Mouse (Mus musculus) spleen, postnatal 14 days (tissue): ENCODE data around the gene Vps26a.
"Not testable (repeated sequence)": the region's sequence is repeated elsewhere in the genome, so short reads cannot be mapped to it uniquely, and the experiment has no call there.

ENCODE experiments used
- DNase-seq, 2 experiments: peaks; one replicate each; pipeline ENCODE4 v3.0.0; 2021 to 2022; ENCODE audit warnings: low spot score in 2 of 2

The Vps26a gene

DNA sequence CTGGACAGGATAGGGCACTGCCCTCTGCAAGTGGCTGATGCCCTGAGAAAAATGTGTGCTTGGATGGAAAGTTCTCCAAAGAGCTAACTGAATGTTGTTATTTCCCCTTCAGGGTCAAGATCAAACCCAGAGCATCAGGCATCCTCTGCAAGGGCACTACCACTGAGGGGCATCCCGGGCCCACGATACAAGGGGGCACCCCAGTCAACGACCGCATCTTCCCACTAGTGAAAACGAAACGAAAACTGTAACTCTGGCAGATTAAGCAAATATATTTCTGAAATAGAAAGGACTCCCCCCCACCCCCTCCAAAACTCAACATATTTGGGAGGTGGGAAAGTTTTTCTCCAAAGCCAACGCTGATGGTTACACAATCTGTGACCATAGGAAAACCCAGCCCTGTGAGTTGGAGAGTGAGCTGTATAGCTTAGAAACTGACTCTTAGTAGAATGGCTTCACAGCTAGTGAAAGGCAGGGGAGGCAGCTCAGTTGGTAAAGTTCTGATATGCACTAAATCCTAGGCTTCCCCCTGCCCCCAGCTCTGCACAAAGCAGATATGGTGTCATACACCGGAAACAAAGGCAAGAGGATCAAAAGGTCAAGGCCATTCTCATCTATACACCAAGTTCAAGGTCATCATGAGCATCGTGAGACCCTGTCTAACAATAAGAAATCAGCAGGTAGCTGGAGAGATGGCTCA lies 14.5 kb upstream of the Vps26a start:
- DNase-seq = no peak

DNA sequence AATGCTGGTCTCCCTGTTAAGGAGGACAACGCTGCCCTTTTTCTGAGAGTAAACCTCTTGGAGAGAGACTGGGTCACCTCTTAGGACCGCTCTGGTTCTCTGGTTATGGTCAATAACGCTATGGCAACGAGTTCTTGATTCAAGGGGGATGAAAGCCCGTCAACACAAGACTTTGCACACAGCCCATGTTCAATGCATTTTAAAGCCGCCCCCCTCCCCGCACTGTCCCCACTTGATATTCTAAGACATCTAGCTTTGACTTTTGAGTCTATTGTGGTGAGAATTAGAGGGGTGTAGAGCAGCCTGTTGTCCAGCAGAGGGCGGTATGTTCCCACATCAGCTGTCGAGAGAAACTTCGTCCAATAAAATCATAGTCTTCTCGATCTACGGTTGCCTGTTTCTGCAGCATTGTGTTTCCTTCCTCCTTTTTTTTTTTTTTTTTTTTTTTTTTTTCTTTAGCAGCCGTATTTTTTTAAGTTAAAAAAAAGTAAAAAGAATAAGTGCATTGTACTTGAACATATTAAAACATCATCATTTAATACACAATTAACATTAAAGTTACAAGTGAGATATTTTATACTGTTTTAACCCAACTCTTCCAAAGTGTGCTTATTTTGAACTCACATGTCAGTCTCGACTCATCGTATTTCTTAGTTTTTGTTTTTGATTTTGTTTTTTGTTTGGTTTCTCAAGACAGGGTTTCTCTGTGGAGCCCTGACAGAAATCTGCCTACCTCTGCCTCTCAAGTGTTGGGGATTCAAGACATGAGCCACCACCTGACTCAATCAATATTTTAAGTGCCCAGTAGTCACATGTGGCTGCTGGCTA lies 13.7 kb upstream of the Vps26a start:
- DNase-seq = peak; percentile 27 to 62

DNA sequence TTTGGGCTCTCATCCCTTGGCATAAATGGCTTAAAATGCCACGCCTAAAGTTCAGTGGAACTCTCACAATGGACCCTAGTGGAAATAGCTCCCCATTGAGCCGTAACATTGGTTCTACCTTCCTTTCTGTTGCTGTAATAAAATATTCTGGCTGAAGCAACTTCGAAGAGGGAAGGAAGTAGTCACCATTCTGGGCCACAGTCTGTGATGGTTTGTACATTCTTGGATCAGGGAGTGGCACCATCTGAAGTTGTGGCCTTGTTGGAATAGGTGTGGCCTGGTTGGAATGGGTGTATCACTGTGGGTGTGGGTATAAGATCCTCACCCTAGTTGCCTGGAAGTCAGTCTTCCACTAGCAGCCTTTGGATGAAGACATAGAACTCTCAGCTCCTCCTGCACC lies 5.1 kb upstream of the Vps26a start:
- not testable (repeated sequence) for DNase-seq

DNA sequence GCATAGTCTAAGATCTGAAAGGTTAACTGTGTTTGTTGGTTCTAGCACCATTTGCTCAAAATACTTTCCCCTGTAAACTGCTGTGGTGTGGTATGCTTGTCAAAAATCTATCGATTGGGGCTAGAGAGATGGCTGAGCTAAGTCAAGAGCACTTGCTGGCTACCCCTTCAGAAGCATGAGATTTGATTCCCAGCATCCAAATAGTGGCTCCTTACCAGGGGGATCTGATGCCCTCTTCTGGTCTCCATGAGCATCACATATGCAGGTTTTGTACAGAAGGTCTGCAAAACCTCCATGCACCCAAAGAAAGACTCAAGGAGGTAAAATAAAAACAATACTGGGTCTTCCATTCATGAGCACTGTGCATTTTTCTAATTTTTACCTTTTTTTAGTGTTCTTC lies 1.7 kb upstream of the Vps26a start:
- no peak for DNase-seq

DNA sequence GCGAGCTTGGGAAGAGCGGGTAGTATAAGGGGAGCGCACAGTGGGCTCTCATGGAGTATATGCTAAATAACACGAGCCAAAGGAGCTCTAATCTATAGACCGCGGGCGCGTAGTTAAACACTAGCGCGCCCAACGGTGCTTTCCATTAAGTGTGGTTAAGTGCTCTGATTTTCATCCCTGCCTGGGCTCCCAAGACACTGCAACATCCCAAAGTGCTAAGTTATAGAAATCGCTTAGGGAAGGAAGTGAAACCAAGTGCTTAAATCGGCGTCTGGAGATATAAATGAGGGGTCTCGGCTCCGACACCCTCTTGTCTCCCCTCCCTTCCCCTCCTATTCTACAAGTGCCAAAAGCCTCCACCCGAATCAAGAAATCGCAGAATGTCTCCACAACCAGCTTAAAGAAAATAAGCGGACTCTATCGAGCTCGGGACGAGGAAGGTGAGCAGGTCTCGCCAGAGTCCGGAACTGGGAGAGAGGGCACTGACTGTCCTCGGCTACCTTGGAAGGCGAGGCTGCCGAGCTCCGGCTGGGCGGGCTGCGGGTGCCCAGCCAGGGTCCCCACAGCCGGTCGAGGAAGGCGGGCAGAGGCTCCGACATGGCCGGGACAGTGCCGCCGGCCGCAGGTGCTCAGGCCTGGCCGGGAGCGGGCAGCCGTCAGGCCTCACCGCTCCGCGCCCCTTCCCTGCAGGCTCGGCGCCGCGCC lies 575 bp downstream of the Vps26a start:
- DNase-seq = no peak

DNA sequence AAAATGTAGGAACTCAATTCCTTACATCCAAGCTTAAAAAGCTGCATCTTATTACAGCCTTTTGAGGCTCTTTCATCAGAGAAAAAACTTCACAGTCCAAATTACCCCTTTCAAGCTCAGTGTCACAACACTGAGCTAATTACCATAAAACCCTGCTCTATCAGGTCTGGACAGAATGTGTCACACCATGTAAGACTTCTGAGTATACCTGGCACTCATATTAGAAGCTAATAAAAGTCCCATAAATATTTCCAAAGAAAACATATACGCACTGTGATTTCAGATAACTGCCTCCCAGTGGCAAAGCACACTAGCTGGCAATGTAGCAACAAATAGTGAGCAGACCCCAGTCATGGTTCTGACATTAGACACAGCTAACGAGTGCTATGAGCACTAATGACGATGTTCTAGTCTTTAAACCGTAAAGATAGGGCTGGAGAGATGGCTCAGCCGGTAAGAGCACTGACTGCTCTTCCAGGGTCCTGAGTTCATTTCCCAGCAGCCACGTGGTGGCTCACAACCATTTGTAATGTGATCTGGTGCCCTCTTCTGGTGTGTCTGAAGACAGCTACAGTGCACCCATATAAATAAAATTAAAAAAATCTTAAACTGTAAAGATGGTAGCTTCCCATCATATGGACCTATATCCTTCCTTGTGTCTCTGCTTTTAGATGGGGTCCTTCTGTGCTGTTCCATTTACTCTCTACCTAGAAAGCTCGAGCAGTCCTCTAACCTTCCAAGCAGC lies 5.3 kb downstream of the Vps26a start:
- no peak for DNase-seq

DNA sequence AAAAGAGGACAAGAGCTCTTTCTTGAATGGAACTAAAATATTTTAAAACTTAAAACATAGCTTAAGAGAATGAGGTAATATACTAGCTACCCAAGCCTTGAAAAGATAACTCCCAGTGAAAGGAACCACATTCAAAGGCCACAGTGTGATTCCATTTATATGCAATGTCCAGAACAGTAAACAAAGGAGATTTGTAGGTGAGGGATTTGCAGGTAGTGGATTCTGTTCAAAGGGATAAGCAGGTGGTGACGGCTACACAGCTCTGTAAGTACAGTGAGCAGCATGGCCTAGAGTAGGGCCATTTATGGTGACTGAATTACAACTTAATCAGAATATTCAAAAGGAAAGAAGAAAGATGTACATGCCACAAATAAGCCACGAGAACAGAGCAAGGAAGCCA lies 9.6 kb downstream of the Vps26a start:
- DNase-seq = no peak

DNA sequence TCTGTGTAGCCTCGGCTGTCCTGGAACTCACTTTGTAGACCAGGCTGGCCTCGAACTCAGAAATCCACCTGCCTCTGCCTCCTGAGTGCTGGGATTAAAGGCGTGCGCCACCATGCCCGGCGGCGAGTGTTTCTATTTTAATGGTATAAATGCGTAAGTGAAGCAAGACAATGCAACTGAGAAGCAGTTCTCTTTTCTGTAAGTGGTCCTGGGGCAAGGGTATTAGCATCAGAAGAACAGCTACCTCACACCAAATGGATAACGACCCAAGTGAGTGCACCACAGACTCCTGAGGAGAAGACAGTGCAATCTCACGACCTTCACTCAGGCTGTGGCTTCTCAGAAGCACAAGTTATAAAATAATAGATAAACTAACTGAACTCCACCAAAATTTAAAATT lies 11.7 kb downstream of the Vps26a start:
- no peak for DNase-seq

DNA sequence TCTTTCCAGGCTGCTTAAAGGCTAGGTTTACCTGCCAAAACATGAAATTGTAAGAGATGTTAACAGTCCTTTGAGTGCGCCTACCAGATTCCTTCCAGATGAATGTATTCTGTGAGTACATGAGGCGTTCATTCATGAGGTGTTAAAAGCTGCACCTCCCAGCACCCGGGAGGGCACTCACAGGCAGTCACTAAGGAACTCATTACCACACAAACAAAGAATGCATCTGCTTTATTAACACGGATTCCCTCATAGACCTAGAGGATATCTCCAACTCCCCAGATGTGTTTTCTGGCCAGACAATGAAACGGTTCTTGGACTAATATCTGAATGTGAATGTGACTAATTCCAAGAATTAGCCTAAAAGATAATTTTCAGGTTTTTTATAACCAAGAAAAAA lies 15.5 kb downstream of the Vps26a start:
- DNase-seq = no peak

DNA sequence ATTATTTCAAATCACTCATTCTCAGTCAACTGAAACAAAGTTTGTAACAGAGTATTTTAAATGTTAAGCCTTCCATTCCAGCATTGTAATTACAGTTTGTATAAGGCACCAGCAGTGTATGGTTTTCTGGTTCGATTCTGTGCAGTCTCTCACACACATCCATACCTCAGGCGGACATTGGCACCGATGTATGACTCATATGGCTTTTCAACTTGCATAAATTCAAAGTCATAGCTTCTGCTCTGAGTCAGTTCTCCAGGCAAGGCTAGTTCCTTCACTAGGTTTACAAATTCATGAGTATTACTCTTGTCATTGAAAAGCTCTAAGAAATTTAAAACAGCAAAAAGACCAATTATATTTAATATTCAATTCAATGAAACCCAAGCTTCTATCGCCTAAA lies 16.9 kb downstream of the Vps26a start:
- DNase-seq = no peak

DNA sequence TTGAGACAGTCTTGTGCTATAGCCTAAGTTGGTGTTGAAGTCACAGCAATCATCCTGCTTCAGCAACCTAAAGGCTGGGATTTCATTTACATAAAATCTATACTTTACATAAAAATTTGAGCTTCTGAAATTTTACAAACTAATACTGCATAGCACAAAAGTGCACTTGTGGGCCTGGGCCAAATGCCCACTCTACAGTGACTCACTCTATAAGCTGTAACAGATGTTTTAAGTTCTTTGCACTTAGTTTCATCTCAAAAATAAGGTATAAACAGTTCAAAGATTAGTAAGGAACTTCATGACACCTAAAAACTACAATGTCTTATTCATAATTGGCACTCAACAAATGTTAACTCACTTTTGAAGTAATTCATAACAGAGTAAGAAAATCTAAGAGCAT lies 25.3 kb downstream of the Vps26a start:
- no peak for DNase-seq

DNA sequence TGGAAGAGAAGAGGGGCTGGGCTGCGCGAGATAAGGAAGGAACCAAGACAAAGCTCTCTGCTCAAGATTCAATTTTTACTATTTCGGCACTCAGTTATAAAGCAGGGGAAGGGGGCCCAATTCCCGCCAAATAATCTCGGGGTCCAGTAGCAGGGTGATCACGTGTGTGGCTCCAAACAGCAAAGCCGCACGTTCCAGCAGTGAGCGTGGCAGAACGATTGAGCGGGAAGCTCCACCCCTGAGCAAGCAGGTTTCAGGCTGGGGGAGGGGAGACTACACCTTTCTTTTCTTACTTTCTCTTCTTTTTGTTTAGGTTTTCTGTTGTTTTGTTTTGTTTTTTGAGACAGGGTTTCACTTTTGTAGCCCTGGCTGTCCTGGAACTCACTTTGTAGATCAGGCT lies 34.6 kb downstream of the Vps26a start:
- DNase-seq = not testable (repeated sequence)

DNA sequence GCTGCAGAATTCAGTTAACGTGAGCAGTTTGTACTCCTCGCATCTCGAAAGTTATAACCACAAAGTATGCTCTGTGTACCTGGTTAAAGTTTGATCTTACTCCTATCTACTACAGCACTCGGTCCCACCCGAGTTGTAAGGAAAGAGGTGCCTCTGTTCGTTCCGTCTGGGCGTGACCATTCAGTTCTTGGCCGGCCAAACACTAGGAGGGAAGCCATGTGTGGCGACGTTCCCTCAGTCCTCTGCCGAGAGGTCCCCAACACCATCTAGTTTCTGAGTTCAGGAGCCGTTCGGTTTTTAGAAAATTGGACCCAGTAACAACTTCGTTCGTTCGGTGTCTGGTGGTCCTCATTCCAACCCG lies 36.3 kb downstream of the Vps26a start:
- no peak for DNase-seq

DNA sequence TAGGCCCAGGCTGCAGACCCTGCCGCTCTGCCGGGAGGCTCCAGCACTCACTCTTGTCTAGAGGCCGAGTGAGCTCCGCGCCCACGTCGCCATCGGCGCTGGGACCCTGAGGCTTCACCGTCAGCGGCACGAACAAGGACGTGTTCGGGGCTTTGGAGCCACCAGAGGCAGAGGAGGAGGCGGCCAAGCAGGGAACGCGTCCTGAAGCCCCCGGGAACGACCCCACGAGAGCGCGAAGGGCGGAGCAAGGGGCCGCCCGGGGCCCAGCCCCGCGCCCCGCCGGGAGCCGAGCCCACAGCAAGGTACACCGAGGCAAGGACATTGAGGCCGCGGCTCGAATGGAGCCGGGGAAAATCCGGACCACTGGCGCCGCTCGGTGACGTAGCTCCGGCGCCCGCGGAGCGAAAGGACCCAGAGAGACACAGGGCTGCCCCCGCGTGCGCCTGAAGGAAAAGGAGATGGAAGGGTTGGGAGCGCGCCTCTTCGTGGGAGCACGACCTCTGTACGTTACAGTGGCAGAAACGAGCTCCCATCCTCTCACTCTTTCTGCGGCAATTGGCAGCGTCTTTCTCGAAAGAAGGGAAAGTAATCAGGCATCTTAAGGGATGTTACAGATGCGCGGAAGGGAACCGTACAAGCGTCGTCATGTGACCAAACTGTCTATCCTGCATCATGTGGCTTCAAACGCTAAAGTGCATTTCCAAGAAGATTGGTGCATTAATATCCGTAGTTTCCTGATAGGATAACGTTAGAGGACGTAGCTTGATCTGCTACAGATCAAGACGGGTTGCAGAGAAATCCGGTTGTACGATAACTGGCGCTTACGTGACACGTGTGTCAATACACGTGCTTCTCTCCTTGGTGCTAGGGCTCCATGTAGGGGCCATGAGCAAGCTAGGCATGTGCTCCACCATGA lies 37.0 kb downstream of the Vps26a start, which contains the start of the genes 4930507D05Rik and Supv3l1:
4930507D05Rik (plus strand) TSS at position 126 of the 916 bp plus-strand sequence.
Supv3l1 (minus strand) TSS at position 375 of the 916 bp plus-strand sequence.
- peak; percentile 82 to 90 for DNase-seq

DNA sequence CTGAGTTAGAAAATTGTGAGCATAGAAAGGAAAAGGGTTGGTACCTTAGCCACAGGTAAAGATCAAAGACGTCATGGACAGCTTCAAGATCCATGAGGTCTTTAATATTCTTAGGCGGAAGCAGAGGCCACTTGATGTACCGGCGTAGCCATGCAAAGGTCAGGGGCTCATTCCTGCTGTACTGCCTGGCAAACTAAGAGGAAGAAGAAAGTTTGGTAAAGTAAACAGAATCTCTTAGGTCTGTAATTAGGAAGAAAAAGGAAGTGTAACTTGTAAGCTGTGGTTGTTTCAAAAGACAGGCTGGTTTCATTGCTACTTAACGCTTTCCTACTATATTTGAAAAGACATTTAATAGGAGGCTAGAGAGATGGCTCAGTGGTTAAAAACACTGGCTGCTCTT lies 56.2 kb downstream of the Vps26a start:
- DNase-seq = no peak

DNA sequence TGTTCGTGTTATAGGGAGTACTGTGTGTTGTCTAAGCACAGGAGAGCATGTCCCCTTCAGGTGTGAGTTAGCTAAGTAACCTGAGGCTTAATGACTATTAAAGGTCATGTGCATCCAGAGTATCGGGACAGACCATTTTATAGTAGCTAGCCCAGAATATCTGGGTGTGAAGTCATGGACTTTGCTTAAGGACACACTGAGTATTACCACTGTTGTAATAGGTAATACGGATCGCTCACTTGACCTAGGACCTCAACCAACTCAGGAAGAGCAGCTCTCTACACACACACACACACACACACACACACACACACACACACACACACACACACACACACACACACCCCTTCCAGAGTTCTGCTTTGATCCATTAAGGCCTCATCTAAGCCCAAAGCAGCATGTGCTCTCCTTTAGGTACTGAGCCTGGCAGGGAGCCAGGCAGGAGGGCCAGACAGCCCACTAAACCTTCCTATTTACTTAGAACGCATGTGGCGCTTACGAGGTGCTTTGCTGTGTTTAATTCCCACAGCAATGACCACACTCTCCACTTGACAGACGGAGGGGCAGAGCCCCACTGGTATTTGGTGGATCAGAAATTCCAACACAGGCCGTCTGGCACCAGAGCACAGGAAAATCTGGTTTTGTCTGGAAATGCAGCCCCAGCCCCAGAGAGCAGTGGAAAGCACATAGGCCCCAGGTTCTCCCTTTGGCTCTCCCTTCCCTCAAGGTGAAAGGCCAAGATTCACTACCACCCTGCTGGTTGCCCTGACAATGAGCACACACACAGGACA lies 61.3 kb downstream of the Vps26a start:
- no peak for DNase-seq

DNA sequence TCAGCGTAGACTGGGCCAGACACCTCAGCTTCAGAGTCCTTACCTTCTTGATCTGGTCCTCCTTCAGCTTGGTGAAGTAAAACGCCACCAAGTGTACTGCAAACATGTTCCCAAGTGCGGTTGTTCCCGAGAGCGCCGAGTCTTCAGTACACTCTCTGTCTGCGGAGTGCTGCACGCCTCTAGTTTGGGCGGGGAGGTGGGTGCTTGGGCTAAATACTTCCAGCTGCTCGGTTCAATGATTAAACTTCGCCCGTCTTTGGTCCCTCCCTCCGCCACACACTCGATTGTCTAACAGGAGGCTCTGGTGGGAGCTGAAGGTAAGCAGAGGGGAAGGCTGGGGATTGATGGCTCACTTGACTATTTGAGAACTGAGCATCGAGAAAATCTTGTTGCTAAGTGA lies 64.3 kb downstream of the Vps26a start, which contains the start of gene Hkdc1:
Hkdc1 (minus strand) TSS at position 237 of the 400 bp plus-strand sequence.
- DNase-seq = no peak

DNA sequence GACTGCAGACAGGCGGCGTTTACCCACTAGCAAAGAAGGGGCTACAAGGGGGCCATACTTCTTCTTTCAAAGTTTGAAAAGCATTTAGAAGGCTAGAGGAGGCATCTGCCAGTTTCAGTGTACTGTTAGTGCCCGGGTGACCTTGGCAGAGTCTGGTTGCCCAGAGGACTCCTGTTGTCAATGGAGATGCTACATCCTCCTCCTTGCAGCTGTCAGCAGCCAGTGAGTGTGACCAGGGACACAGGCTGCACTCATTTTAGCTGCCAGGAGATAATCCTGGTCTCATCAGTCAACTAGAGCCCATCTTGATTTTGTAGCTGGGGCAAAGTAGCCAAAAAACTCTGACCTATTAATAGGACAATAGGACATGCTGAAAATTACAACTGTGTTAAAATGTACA lies 65.5 kb downstream of the Vps26a start:
- no peak for DNase-seq

DNA sequence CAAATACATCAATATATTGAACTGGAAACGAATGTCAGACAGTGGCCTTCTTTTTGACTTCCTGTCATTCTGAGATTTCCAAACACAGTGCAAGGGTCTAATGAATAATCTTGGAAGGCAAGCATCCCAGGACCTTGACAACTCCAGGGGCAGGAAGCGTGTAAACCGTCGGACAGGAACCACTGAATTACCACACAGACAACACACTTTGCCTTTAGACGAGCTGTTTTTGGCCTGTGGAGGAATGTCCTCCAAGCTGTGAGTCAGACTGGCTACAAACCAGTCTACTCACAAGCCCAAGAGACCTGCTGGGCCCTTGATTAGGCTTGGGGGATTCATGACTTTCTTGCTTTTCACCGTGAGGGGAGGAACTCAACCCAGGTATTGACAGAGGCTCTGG lies 66.2 kb downstream of the Vps26a start:
- no peak for DNase-seq

DNA sequence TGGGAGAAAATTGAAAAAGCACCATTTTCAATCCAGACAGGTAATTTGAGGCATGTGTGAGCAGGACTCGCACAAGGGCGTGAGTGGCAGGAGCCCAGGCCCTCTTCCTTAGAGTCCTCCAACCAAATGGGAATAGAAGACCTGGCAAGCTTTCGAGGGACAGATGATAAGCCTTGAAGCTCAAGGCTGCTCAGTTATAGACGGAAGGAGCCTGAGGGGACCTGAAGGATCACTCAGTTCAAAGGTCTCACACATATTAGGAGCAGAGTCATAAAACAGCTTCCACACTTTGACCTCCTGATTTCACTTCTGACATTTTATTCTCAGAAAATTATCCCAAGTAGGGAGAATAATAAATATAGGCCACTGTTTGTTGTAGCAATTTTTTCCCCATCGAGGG lies 67.2 kb downstream of the Vps26a start:
- DNase-seq = no peak
